Mouse (Mus musculus) embryonic facial prominence, embryonic 12.5 days (tissue): ENCODE results near the gene Arhgap22. TPM values are rescaled to one million over a fixed set of nuclear protein-coding genes. Genes with fewer than 3 reads are reported as not detected.

Source experiments
- ATAC-seq: fragments of 200-750 bp; cut with Nextera tagmentation; 2 replicates; pipeline ENCODE4 v1.8.0; 2017; ENCODE audit not compliant: insufficient number of reproducible peaks, insufficient read depth, low FRiP score, low TSS enrichment
- H3K27ac ChIP-seq: fragments of 300-500 bp; sonication (generic); 2 replicates; pipeline ENCODE4 v1.5.1; 2016; ENCODE audit warnings: mild to moderate bottlenecking
- H3K27me3 ChIP-seq: fragments of 300-500 bp; sonication (generic); 2 replicates; pipeline ENCODE4 v1.6.1; 2016; ENCODE audit warnings: mild to moderate bottlenecking, moderate library complexity
- H3K36me3 ChIP-seq: fragments of 300-500 bp; sonication (generic); 2 replicates; pipeline ENCODE4 v1.6.1; 2016; ENCODE audit warnings: mild to moderate bottlenecking
- H3K4me1 ChIP-seq: fragments of 300-500 bp; sonication (generic); 2 replicates; pipeline ENCODE4 v1.6.1; 2016
- H3K4me2 ChIP-seq: fragments of 300-500 bp; sonication (generic); replicated peaks from 2 replicates; pipeline ENCODE4 v1.6.1; 2016; ENCODE audit warnings: mild to moderate bottlenecking, moderate library complexity
- H3K4me3 ChIP-seq: fragments of 300-500 bp; sonication (generic); 2 replicates; pipeline ENCODE4 v1.5.1; 2016; ENCODE audit warnings: mild to moderate bottlenecking
- H3K9ac ChIP-seq: fragments of 300-500 bp; sonication (generic); 2 replicates; pipeline ENCODE4 v1.6.1; 2016; ENCODE audit warnings: mild to moderate bottlenecking, moderate library complexity
- H3K9me3 ChIP-seq: fragments of 300-500 bp; sonication (generic); 2 replicates; pipeline ENCODE4 v1.6.1; 2016; ENCODE audit warnings: mild to moderate bottlenecking, moderate library complexity
- WGBS: fragments of 180-500 bp; shearing (Covaris S2); methylation state at CpG from one replicate; pipeline ENCODE4 v1.1.7; 2016; 5-methylcytosine and 5-hydroxymethylcytosine counted together
- polyA plus RNA-seq: library from polyadenylated mRNA; unstranded; fragments of >200 nt; fragmentation: Nextera tagmentation; extraction: Ambion mirVana; gene quantifications from 2 replicates; pipeline ENCODE4 v1.2.1, GENCODE M21; 2016

Arhgap22 gene
- polyA plus RNA-seq, 1 experiment from 2014 or later = 4.5 TPM

DNA sequence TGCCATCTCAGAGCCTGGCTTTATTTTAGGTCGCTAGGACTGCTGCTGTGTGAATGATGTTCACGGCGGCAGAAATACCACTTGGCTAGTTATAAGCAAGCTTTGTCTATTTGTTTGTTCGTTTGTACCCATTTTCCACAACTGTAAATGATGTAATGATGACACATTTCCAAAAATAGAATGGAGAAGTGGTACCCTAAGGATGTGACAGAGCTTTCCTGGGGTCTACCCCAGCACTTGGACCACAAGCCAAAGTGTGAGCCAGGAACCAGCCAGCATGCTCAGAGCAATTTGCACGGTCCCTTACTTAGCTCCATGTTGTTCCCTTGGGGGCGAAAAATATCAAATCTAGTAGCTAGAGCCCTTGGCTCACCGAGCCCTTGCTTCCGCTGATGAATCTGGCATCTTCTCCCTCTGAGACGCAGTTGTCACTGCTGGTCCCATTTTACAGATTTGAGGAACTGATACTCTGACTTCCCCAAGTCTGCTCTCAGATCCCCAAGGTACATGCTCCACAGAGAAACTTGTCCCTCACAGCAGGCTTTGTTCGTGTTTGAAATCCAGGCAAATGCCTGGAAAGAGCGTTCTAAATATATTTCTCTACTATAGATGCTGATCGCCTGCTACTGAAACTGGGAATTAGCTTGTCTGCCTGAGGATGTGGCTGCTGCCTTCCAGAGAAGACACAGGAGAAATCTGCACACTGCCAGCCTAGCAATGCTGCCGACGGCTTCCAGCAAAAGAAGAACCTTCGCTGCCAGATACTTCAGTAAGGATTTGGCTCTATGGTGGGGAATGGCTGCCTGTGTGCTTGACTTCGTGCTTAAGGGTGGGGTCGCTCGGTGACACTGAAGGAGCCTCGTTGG, 2.8 kb downstream of the Arhgap22 start:
- Histone ChIP-seq H3K36me3 (no peaks in the 10 kb centered on the region), H3K27ac (no peak overlapping the region), H3K9me3 (no peaks in the 10 kb centered on the region), H3K9ac (no peak overlapping the region), H3K4me1 (peaks cover 4% of the 10 kb centered on the region; the same call in 1 of the 2 replicates), H3K4me3 (no peak overlapping the region), H3K27me3 (peaks cover 25% of the 10 kb centered on the region), H3K4me2 (no peak overlapping the region)
- 84% methylated on average over 19 of the region's 19 CpGs for WGBS
- no peak for ATAC-seq

DNA sequence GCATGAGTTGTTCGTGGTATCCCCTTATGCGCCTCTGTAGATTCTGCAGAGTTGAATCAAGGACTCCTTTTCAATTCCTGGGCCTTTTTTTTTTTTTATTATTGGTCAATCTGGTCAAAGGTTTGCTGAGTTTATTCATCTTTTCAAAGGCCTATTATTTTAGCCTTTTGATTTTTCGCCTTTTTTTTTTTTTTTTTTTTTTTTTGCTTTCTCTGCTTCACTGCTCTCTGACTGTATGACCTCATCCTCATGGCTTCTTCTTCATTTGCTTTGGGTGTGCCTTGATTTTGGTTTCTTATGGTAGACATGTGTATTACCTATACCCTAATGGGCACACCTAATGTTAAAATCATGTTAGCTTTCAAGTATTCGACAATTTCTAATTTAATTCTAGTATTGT, 11.4 kb downstream of the Arhgap22 start:
- WGBS = 90% methylated on average over 4 of the region's 4 CpGs
- no peaks in the 10 kb centered on the region for H3K9me3 ChIP-seq
- no peak overlapping the region for H3K9ac ChIP-seq
- no peak overlapping the region for H3K4me3 ChIP-seq
- H3K4me2 ChIP-seq = no peak overlapping the region
- no peaks in the 10 kb centered on the region for H3K4me1 ChIP-seq
- no peaks in the 10 kb centered on the region for H3K36me3 ChIP-seq
- H3K27ac ChIP-seq = no peak overlapping the region
- no peaks in the 10 kb centered on the region for H3K27me3 ChIP-seq
- ATAC-seq = no peak

DNA sequence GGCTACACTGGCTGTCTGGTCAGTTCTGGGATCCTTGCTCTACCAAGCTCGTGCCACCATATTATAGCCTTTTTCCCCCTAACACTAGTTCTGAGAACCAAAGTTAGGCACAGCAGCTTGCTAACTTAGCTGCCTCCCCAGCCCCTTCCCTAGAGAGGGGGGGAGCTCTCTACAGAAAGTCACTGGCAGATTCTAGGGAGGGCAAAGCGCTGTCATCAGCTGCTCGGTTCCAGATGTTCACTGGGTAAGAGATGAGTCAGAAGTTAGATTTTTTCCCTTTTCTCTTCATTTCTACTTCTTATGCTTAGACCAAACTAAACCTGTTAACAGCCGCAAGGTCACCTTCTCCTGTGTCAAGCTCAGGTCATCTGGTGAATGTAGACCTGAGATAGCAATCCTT, 16.8 kb downstream of the Arhgap22 start:
- Histone ChIP-seq H3K27me3 (no peaks in the 10 kb centered on the region), H3K9me3 (no peaks in the 10 kb centered on the region), H3K4me3 (no peak overlapping the region), H3K27ac (no peak overlapping the region), H3K4me2 (no peak overlapping the region), H3K9ac (no peak overlapping the region), H3K4me1 (no peaks in the 10 kb centered on the region), H3K36me3 (no peaks in the 10 kb centered on the region)
- 76% methylated on average over 4 of the region's 4 CpGs for WGBS
- no peak for ATAC-seq

DNA sequence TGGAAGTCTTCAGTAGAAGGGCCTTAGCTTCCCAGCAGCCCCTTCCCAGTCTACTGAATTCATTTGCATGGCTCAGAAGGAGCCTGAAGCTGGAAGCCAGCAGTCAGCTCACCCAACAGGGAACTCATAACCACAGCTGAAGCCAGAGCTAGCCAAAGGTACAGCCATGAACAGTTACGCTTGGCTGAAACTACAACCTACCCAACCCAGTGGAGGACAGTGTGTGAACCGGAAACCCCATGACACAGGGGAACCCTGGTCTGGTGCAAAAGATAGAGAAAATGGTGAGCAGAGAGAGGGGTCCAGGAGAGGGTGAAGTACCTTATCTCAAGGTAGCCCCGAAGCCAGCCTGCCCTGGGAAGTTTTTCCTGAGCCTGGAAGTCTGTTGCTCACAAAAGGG, 17.5 kb downstream of the Arhgap22 start:
- Histone ChIP-seq H3K9ac (no peak overlapping the region), H3K4me1 (no peaks in the 10 kb centered on the region), H3K4me3 (no peak overlapping the region), H3K27ac (no peak overlapping the region), H3K36me3 (no peaks in the 10 kb centered on the region), H3K27me3 (no peaks in the 10 kb centered on the region), H3K9me3 (no peaks in the 10 kb centered on the region), H3K4me2 (no peak overlapping the region)
- 96% methylated on average over 3 of the region's 3 CpGs for WGBS
- no peak for ATAC-seq

DNA sequence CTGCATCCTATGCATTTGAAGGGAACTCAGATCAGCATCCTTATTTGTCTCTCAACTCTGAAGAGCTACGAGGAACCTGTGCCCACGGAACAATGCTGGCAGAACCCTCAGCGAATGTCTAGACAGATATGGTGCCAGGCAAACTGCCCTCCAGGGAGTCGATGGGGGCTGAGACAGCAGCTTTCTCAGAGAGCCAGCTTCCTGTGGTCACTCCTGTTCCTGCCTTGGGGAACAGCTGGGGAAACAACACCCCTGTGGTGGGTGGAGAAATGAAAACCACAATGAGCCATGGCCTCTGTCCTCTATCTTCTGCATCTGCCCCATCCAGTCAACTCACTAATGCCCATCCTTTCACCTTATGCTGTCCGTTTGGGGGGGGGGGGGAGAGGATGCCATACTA, 18.2 kb downstream of the Arhgap22 start:
- no peaks in the 10 kb centered on the region for H3K9me3 ChIP-seq
- H3K27me3 ChIP-seq = no peaks in the 10 kb centered on the region
- peaks cover 3% of the 10 kb centered on the region for H3K4me1 ChIP-seq
- ATAC-seq = no peak
- H3K4me2 ChIP-seq = no peak overlapping the region
- 58% methylated on average over 5 of the region's 5 CpGs for WGBS
- no peak overlapping the region for H3K9ac ChIP-seq
- H3K4me3 ChIP-seq = no peak overlapping the region
- no peaks in the 10 kb centered on the region for H3K36me3 ChIP-seq
- H3K27ac ChIP-seq = no peak overlapping the region

DNA sequence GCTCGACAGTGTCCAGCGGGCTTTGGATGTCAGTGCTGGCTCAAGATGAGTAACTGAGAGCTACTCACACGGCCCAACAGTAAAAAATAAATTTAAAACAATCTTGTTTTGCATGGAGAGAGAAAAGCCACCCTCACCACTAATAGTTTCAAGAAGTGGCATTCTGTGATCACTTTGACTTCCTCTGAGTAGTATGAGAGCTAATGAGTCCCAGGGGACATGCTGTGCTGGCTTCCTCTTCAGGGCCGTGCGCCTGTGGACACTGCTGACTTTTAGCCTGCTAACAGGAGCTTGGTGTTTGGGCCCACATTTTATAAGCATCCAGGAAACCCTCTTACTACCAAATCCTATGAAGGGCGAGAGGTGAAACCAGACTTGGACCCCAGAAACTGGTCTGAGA, 21.8 kb downstream of the Arhgap22 start:
- Histone ChIP-seq H3K4me3 (no peak overlapping the region), H3K9me3 (no peaks in the 10 kb centered on the region), H3K27ac (no peak overlapping the region), H3K4me1 (peaks cover 8% of the 10 kb centered on the region), H3K36me3 (no peaks in the 10 kb centered on the region), H3K4me2 (no peak overlapping the region), H3K9ac (no peak overlapping the region), H3K27me3 (no peaks in the 10 kb centered on the region)
- ATAC-seq = no peak
- WGBS = 57% methylated on average over 6 of the region's 6 CpGs

DNA sequence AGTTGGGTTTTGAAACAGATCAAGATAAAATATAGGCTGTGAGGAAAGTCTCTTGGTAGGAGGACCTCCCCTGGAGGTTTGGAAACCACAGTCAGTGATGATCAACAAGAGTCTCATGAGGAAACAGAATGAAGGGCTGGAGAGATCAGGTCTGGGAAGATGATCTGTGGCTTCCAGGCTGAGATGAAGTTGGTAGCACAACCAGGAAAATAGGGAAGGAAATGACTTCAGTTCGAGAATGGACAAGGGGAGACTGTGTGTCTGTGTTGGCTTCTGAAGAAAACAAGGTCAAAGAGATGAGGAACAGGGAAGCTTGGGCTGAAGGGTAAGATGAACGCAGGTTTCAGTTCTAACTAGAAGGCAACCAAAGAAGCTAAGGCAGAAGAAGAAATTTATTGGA, 26.6 kb downstream of the Arhgap22 start:
- H3K4me3 ChIP-seq = no peak overlapping the region
- H3K9me3 ChIP-seq = no peaks in the 10 kb centered on the region
- no peak for ATAC-seq
- H3K4me1 ChIP-seq = peaks cover 8% of the 10 kb centered on the region
- H3K27ac ChIP-seq = no peak overlapping the region
- no peak overlapping the region for H3K4me2 ChIP-seq
- WGBS = 75% methylated on average over 2 of the region's 2 CpGs
- no peaks in the 10 kb centered on the region for H3K36me3 ChIP-seq
- no peak overlapping the region for H3K9ac ChIP-seq
- no peaks in the 10 kb centered on the region for H3K27me3 ChIP-seq

DNA sequence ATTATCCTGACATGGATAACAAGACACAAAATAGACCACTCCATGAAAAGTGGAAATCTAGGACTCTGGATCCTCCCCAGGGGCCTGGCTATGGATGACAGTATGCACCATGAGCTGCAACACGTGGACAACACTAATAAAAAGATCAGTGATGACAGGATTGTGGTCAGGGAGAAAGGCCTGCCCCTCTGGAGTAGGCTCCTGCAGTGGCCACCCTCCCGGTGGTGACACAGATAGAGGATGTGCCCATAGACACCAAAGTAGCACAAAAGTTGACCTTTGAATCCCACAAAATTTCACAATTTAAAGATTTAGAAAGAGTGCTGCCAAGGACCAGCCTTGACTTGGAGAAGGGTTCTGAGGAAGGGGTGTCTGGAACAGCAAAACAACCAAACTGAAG, 29.4 kb downstream of the Arhgap22 start:
- H3K27me3 ChIP-seq = 0 out of 2 replicates have a peak, but pooled peaks cover 1% of the 10 kb centered on the region
- no peaks in the 10 kb centered on the region for H3K36me3 ChIP-seq
- 65% methylated on average over 2 of the region's 2 CpGs for WGBS
- H3K27ac ChIP-seq = no peak overlapping the region
- no peak overlapping the region for H3K9ac ChIP-seq
- no peak for ATAC-seq
- H3K4me1 ChIP-seq = peaks cover 2% of the 10 kb centered on the region; the same call in 1 of the 2 replicates
- H3K4me3 ChIP-seq = no peak overlapping the region
- no peaks in the 10 kb centered on the region for H3K9me3 ChIP-seq
- no peak overlapping the region for H3K4me2 ChIP-seq

DNA sequence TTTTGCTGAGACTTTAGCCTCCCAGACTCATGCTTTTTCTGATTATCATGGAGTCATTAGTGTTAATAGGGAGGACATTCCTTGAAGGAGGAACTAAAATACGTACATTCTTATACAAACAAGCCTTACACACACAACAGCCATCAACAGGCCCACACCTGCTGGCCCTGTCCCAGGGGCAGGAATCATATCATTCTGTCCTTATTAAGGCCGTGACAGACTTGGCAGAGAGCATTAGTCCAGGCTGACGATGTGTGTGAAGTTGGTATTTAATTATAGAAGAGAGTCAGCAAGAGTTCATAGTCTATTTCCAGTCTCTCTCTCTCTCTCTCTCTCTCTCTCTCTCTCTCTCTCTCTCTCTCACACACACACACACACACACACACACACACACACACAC, 30.7 kb downstream of the Arhgap22 start:
- no peak for ATAC-seq
- 53% methylated on average over 3 of the region's 3 CpGs for WGBS
- Histone ChIP-seq H3K4me1 (peaks cover 2% of the 10 kb centered on the region; the same call in 1 of the 2 replicates), H3K4me2 (no peak overlapping the region), H3K9ac (no peak overlapping the region), H3K27ac (no peak overlapping the region), H3K27me3 (0 out of 2 replicates have a peak, but pooled peaks cover 7% of the 10 kb centered on the region), H3K36me3 (no peaks in the 10 kb centered on the region), H3K9me3 (no peaks in the 10 kb centered on the region), H3K4me3 (no peak overlapping the region)

DNA sequence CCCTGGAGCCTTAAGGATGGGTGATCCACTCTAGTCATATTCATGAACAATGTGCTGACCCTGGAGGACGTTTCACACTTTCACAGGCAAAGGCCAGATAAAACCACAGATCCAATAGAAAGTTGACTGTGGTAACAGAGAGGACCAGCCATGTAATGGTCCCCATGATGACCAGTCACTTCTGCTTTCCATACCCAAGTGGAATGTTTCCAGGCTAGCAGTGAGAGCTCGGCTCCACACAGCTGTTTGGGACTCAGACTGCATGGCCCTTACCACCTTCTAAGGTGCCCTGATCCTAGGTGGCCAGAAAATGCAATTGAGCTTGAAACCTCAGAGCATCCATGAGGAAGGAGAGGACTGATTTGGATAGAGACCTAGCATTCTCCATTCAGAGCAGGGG, 31.1 kb downstream of the Arhgap22 start:
- no peaks in the 10 kb centered on the region for H3K9me3 ChIP-seq

DNA sequence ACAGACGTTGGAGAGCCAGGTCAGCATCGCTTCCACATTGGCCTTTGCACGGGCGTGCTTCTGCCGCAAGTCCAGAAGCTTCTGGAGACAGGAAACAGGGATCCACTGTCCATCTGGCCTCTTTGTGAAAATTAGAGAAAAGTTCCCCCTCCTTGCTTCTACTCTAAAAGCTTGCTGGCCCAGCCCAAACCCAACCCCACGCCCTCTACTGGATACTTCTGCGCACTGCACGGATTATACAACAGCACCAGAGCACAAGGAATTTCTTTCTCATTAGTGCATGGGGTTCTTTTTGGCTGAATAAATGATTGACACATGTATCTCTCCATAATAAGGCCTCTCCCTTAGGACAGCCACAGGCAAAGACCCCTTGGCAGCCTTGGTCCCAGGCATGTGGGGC, 32.6 kb downstream of the Arhgap22 start:
- 34% methylated on average over 8 of the region's 8 CpGs for WGBS
- Histone ChIP-seq H3K9ac (no peak overlapping the region), H3K4me1 (peaks cover 14% of the 10 kb centered on the region; the same call in 1 of the 2 replicates)

More for the DNA sequence above, 31.1 kb downstream of the Arhgap22 start:
- 77% methylated on average over 2 of the region's 2 CpGs for WGBS
- Histone ChIP-seq H3K4me3 (no peak overlapping the region), H3K27me3 (0 out of 2 replicates have a peak, but pooled peaks cover 10% of the 10 kb centered on the region), H3K27ac (no peak overlapping the region), H3K36me3 (no peaks in the 10 kb centered on the region), H3K4me2 (no peak overlapping the region), H3K4me1 (peaks cover 2% of the 10 kb centered on the region; the same call in 1 of the 2 replicates), H3K9ac (no peak overlapping the region)
- no peak for ATAC-seq

DNA sequence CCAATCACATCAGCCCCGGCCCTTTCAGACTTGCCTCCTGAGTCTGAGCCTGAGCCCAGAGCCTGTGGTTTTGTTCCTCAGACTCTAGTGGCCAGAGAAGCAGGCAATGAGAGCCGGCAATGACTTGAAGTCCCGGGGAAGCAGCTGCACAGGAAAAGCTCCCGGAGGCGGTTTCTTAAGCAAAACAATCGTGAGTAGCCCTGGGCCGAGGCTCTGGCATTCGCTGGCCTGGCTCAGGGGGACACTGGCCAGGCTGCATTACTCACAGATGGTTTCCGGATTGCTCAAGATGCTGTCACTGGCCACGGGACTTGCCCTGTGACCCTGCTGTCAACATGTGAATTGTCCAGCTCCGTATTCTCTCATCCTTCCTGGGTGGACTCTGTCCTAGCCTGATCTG, 33.8 kb downstream of the Arhgap22 start:
- Histone ChIP-seq H3K4me1 (peaks cover 14% of the 10 kb centered on the region; the same call in 1 of the 2 replicates), H3K4me3 (no peak overlapping the region), H3K27me3 (peaks cover 29% of the 10 kb centered on the region), H3K4me2 (no peak overlapping the region), H3K9ac (no peak overlapping the region), H3K27ac (no peak overlapping the region), H3K36me3 (no peaks in the 10 kb centered on the region), H3K9me3 (no peaks in the 10 kb centered on the region)
- ATAC-seq = no peak
- 7% methylated on average over 11 of the region's 11 CpGs for WGBS

More for the DNA sequence above, 32.6 kb downstream of the Arhgap22 start:
- H3K36me3 ChIP-seq = no peaks in the 10 kb centered on the region
- no peak overlapping the region for H3K27ac ChIP-seq
- no peak overlapping the region for H3K4me2 ChIP-seq
- no peak overlapping the region for H3K4me3 ChIP-seq
- no peaks in the 10 kb centered on the region for H3K9me3 ChIP-seq
- H3K27me3 ChIP-seq = peaks cover 25% of the 10 kb centered on the region
- ATAC-seq = no peak
